Mouse (Mus musculus) erythroblast, embryonic 14.5 days (primary cell): ENCODE results near the gene Coq5. TPM values are rescaled to one million over a fixed set of nuclear protein-coding genes. Genes with fewer than 3 reads are reported as not detected.

Experiments used
- H3K27me3 ChIP-seq: 2 replicates; pipeline ENCODE4 v1.6.1; 2012; ENCODE audit warnings: inconsistent platforms; ENCODE audit not compliant: control insufficient read depth
- H3K36me3 ChIP-seq: 2 replicates; pipeline ENCODE4 v1.6.1; 2012; ENCODE audit warnings: mild to moderate bottlenecking, inconsistent platforms; ENCODE audit not compliant: control insufficient read depth
- H3K4me1 ChIP-seq: 2 replicates; pipeline ENCODE4 v1.6.1; 2012; ENCODE audit warnings: inconsistent platforms; ENCODE audit not compliant: control insufficient read depth
- H3K4me3 ChIP-seq: replicated peaks from 2 replicates; pipeline ENCODE3; 2012; ENCODE audit warnings: moderate library complexity, mild to moderate bottlenecking, inconsistent platforms
- H3K9me3 ChIP-seq: 2 replicates; pipeline ENCODE4 v1.6.1; 2012; ENCODE audit warnings: low read length, inconsistent platforms, mixed read lengths; ENCODE audit not compliant: control insufficient read depth
- GATA1 ChIP-seq: IDR thresholded peaks from 2 replicates; pipeline ENCODE4 v1.6.1; 2012; ENCODE audit warnings: low read length, inconsistent platforms, mixed read lengths
- TAL1 ChIP-seq: IDR thresholded peaks from 3 replicates; pipeline ENCODE4 v1.6.1; 2012; ENCODE audit warnings: low read length, inconsistent platforms, mixed read lengths
- polyA plus RNA-seq: library from polyadenylated mRNA; stranded (reverse); fragments of >175 nt; gene quantifications from 2 replicates; pipeline ENCODE4 v1.2.3, GENCODE M21; 2012

The Coq5 gene
- polyA plus RNA-seq, 1 experiment = 1.6 TPM

DNA sequence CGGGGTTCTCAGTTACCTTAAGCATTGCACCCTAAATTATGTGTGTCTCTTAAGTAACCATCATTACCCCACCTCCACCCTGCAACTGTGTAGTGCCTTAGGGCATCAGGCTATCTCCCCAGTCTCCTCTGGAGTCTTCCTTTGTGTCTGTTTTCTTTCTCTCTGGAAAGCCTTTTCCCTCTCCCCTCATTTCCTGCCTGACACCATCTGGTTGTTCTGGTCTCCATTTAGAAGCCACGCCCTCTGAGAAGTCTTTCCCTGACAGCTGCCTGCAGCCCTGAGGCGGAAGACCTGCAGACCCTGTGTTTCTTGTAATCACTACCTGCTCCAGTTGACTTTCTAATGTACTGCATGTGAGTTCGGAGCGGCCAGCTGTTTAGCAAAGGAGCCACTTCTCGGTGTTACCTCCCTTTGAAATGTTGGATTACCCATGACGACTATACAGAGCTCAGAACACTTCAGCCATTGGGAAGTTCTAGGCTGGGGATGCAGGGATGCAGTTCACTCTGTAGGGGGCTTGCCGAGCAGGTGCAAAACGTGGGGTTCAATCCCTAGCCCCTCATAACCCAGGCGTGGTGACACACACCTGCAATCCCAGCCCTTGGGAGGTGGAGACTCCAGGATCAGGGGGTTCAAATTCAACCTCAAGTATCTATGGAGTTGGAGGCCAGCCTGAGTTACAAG lies 38.3 kb downstream of the Coq5 start:
- no peaks in the 10 kb centered on the region for H3K27me3 ChIP-seq
- TF ChIP-seq TAL1 = no peak
- no peak for TF ChIP-seq GATA1

DNA sequence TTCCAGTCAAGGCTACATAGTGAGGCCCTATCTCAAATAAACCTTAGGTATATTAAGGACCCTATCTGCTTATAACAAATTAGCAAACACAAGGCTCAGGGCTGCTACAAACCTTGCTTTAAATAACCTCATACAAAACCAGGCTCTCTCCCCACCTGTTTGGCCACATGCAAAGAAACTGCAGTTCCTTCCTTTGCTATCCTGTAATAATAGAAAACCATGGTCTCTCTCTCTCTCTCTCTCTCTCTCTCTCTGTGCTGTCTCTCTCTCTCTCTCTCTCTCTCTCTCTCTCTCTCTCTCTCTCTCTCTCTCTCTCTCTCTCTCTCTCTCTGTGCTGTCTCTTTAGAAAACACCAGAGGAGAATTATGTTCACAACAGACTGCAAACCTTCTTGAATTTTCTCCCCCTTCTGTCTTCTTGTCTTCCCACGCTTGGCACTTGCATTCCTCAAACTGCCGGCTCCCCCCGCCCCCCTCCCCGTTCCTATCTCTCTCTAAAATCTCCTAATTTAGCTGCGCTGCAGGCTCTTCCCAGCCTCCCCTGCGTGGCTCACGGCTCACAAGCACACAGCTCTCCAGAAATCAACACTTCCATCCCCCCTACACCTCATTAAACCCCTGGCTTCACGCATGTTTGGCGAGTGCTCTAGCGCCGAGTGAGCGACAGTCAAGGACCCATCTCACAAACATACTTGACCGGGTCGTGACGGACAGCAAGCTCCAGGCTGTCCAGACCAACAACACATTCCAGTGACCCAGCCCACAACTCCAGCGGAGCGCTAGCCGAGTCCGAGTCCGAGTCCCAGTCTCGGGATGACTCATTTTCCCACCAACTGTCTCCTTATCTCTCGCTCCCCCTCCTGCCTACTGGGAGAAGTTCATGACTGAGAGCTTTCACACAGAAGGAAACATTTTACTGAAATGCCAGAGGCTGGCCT lies 39.8 kb downstream of the Coq5 start:
- TF ChIP-seq GATA1 (no peak; the same call in 1 of the 2 replicates), TAL1 (no peak)
- Histone ChIP-seq H3K4me3 (peak overlapping the region; percentile 61), H3K27me3 (no peaks in the 10 kb centered on the region), H3K9me3 (no peaks in the 10 kb centered on the region; the same call in 1 of the 2 replicates), H3K36me3 (peaks cover 9% of the 10 kb centered on the region), H3K4me1 (peaks cover 47% of the 10 kb centered on the region)

More for the DNA sequence above, 38.3 kb downstream of the Coq5 start:
- Histone ChIP-seq H3K4me3 (no peak overlapping the region), H3K36me3 (no peaks in the 10 kb centered on the region), H3K4me1 (peaks cover 56% of the 10 kb centered on the region), H3K9me3 (no peaks in the 10 kb centered on the region; the same call in 1 of the 2 replicates)

DNA sequence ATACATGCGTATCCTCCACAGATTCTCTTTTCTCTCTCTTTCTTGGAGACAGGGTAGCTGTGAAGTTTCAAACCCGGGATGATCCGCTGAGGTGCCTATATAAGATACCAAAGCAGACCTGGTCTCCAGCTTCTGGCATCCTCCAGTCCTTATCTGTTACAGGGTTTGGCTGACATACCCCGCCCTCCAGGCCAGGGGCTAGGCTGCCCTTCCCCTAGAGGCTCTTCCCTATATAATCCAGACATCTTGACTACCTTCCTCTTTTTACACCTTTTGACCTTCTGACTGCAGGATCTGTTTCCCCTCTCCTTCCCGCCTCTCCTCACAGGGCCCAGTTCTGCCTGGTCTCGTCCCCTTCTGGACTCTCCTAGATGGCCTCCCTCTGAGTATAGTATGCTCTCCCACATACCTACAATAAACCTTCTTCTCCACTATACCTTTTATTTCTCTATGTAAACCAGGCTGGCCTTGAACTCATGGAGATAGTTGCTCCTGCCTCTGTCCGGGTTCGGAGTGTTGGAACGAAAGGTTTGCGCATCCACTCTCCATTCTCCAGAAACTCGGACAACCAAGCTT lies 46.9 kb downstream of the Coq5 start:
- peaks cover 54% of the 10 kb centered on the region for H3K4me1 ChIP-seq
- TF ChIP-seq TAL1 (no peak), GATA1 (peak; percentile 72)
- no peaks in the 10 kb centered on the region for H3K27me3 ChIP-seq

DNA sequence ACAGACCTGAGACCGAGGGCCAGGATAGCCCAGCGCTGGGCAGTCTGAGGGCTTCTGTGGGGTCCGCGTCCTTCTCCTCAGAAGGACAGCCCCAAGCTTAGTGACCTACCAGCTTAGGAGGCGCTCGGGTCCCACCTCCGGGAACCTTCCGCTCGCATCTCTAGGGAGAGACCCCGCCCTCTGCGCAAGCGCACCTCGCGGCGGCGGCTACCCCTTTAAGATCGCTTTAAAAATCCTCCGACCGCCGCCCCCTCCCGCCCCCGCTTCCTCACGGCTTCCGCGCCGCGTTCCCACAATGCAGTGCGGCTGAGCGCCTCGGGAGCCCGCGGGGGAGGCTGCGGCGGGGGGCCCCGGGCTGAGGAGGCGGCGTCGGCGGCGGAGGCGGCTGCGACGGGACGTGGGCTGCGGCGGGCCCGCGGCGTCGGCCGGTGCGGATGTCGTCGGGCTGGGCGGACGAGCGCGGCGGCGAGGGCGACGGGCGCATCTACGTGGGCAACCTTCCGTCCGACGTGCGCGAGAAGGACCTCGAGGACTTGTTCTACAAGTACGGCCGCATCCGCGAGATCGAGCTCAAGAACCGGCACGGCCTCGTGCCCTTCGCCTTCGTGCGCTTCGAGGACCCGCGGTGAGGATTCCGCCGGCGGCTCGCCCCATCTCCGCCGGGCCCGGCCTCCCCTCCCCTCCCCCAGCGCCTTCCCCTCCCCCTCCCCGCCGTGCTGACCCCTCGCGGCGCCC lies 47.6 kb downstream of the Coq5 start, which contains the start of gene Srsf9:
Gene Srsf9 (plus strand): TSS at position 303 of the 735 bp plus-strand sequence.
- Histone ChIP-seq H3K27me3 (no peaks in the 10 kb centered on the region), H3K4me1 (peaks cover 61% of the 10 kb centered on the region), H3K36me3 (peaks cover 57% of the 10 kb centered on the region), H3K4me3 (peak within 1 kb of the TSS; percentile 97), H3K9me3 (no peaks in the 10 kb centered on the region)
- TF ChIP-seq GATA1 (no peak), TAL1 (no peak)

More for the DNA sequence above, 46.9 kb downstream of the Coq5 start:
- Histone ChIP-seq H3K4me3 (peak overlapping the region; percentile 97), H3K9me3 (no peaks in the 10 kb centered on the region), H3K36me3 (peaks cover 50% of the 10 kb centered on the region)

DNA sequence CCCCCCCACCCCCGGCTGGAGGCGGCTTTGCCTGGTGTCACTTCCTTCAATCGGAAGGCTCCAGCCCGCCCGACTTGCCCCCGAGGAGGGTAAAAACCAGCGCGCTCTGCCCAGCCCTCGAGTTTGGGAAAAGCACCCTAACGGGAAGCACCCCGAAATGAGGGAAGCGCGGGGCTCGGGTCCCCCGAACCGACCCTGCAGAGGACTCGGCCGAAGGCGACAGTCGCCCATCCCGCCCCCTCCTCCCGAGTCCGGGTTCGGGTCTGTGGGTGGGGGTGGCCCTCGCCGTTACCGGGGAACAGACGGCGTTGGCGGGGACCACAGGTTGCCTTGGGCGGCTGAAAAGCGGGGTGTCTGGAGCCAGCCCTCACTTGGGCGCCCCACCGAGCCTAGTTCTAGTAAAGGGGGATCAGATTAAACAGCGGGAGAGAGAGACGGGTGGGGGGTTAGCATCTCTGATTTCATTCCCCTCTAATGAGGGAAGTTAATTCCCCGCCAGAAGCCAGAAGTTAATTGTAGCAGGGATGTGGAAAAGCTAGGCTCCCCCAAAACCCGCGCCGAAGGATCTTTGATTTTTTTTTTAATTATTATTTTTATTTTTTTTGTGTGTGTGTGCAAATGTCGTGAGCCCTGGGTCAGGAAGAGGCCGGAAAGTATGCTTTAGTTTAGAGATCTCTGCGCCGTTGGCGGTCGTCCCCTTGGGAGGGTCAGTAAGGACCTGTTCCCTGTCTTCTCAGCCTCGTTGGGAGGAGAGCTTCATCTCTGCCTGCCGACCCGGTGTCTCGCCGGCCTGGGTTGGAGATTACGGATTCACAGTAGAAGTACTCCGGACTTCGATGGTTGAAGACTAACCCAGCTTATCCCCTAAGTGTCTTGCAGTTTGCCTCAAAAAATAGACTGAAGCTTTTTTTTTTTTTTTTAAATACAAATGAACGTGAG lies 48.4 kb downstream of the Coq5 start:
- H3K9me3 ChIP-seq = no peaks in the 10 kb centered on the region
- H3K36me3 ChIP-seq = peaks cover 65% of the 10 kb centered on the region
- H3K4me1 ChIP-seq = peaks cover 69% of the 10 kb centered on the region
- H3K27me3 ChIP-seq = no peaks in the 10 kb centered on the region
- peak overlapping the region; percentile 97 for H3K4me3 ChIP-seq
- TF ChIP-seq GATA1 (no peak), TAL1 (no peak)

DNA sequence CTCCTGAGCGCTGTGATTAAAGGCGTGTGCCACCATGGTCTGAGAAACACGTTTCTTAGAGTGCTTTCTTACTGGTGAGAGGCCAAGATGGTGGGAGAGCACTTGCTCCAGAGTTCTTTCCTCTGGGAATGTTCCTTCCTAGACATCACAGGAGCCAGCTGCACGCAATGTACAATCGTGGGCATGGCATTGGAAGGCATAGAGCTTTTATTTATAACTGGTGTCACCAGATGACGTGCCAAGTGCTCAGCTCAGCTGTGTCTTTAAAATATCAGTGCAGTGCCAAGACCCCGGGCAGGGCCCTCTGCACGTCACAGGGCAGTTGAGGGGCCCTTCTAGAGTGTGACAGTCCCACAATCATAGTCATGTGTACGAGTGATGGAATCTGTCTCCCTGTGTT lies 51.5 kb downstream of the Coq5 start:
- Histone ChIP-seq H3K4me1 (peaks cover 82% of the 10 kb centered on the region), H3K4me3 (no peak overlapping the region), H3K9me3 (no peaks in the 10 kb centered on the region), H3K27me3 (no peaks in the 10 kb centered on the region), H3K36me3 (peaks cover 77% of the 10 kb centered on the region)
- TF ChIP-seq GATA1 = no peak
- no peak for TF ChIP-seq TAL1

DNA sequence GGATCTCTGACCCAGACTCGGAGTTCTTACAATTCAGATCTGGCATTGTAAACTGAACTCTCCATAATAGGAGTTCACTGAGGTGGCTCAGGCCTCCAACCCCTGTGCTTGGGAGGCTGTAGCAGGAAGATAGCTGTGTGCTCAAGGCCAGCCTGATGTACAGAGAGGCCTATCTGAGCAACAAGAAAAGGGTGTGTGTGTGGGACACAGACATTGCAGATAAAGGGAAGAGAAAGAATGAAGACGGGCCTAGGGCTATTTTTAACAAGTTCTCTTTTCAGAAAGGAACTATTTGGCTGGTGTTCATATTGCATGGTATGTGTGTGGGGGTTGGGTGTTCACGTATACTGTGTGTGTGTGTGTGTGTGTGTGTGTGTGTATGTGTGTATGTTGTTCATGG lies 54.2 kb downstream of the Coq5 start:
- no peaks in the 10 kb centered on the region for H3K9me3 ChIP-seq
- H3K4me3 ChIP-seq = peak overlapping the region; percentile 45
- H3K36me3 ChIP-seq = peaks cover 99% of the 10 kb centered on the region
- TF ChIP-seq GATA1 (no peak), TAL1 (peak; percentile 60)
- no peaks in the 10 kb centered on the region for H3K27me3 ChIP-seq
- peaks cover 89% of the 10 kb centered on the region for H3K4me1 ChIP-seq

DNA sequence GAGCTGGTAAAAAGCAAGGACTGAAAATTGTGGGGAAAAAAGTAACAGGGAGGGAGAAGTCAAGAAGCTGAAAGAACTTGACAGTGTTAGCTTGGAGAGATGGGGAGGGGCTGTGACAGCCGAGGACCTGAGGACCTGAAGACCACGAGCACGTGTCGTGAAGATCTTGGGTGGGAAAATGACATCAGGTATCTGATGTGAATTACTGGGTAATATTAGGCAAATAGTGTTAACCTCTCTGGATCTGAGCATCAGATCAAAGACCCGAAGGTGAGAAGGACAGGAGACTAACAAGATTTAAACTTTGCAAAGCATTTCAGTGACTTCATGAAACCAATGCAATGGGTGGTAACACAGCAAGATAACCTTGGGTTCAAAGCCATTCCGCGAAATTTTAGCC lies 60.5 kb downstream of the Coq5 start:
- TF ChIP-seq TAL1 = no peak
- no peak for TF ChIP-seq GATA1
- H3K36me3 ChIP-seq = peaks cover 71% of the 10 kb centered on the region

More for the DNA sequence above, 60.5 kb downstream of the Coq5 start:
- Histone ChIP-seq H3K4me3 (peak overlapping the region; percentile 83), H3K9me3 (no peaks in the 10 kb centered on the region), H3K4me1 (peaks cover 67% of the 10 kb centered on the region), H3K27me3 (no peaks in the 10 kb centered on the region)
